Mouse (Mus musculus) MEL (cell line): ENCODE results near the gene Acot13. TPM values are rescaled to one million over a fixed set of nuclear protein-coding genes. Genes with fewer than 3 reads are reported as not detected.

Experiments
- DNase-seq: peaks from one replicate; pipeline ENCODE4 v3.0.0; 2011; ENCODE audit warnings: low read depth, low spot score
- H3K27ac ChIP-seq: 2 replicates; pipeline ENCODE4 v1.5.1; 2012; ENCODE audit warnings: low read depth, mild to moderate bottlenecking, control low read depth, low read length, moderate library complexity; ENCODE audit not compliant: control insufficient read depth
- H3K27me3 ChIP-seq, 2 experiments: fragments of 150-350 bp in 1 of 2; sonication (generic) in 1 of 2; 2 replicates each; pipeline ENCODE4 v1.6.1; 2012; ENCODE audit warnings: low read length in 2 of 2, mild to moderate bottlenecking in 2 of 2, improper control_type of control experiment in 1 of 2, moderate library complexity in 1 of 2; ENCODE audit not compliant: insufficient read depth in 2 of 2, control insufficient read depth in 1 of 2
- H3K36me3 ChIP-seq, 2 experiments: 2 replicates each; pipeline ENCODE4 v1.6.1; 2012 to 2014; ENCODE audit warnings: low read length in 2 of 2, improper control_type of control experiment in 1 of 2, inconsistent platforms in 1 of 2, mild to moderate bottlenecking in 1 of 2; ENCODE audit not compliant: insufficient read depth in 2 of 2, control insufficient read depth in 1 of 2
- H3K4me1 ChIP-seq, 2 experiments: fragments of 150-350 bp in 1 of 2; sonication (generic) in 1 of 2; 2 replicates each; pipeline ENCODE4 v1.6.1; 2012; ENCODE audit warnings: low read length in 2 of 2, improper control_type of control experiment in 1 of 2, mild to moderate bottlenecking in 1 of 2; ENCODE audit not compliant: insufficient read depth in 2 of 2, control insufficient read depth in 1 of 2
- H3K4me3 ChIP-seq, 2 experiments: fragments of 150-350 bp in 1 of 2; sonication (generic) in 1 of 2; 2 replicates each; pipeline ENCODE4 v1.5.1; 2012; ENCODE audit warnings: low read depth in 2 of 2, low read length in 2 of 2, mild to moderate bottlenecking in 2 of 2, moderate library complexity in 2 of 2, control low read depth in 1 of 2, improper control_type of control experiment in 1 of 2; ENCODE audit not compliant: control insufficient read depth in 1 of 2, insufficient read depth in 1 of 2
- H3K79me2 ChIP-seq: 2 replicates; pipeline ENCODE4 v1.6.1; 2012; ENCODE audit warnings: mild to moderate bottlenecking, low read length, moderate library complexity; ENCODE audit not compliant: control insufficient read depth, poor library complexity, insufficient read depth
- H3K9ac ChIP-seq: 2 replicates; pipeline ENCODE4 v1.6.1; 2012; ENCODE audit warnings: low read depth, mild to moderate bottlenecking, control low read depth, low read length, moderate library complexity; ENCODE audit not compliant: control insufficient read depth, poor library complexity, severe bottlenecking
- H3K9me3 ChIP-seq: fragments of 150-350 bp; sonication (generic); replicated peaks from 2 replicates; pipeline ENCODE4 v1.6.1; 2012; ENCODE audit warnings: mild to moderate bottlenecking, low read length, improper control_type of control experiment, moderate library complexity; ENCODE audit not compliant: insufficient read depth
- BHLHE40 ChIP-seq: IDR thresholded peaks from 2 replicates; pipeline ENCODE4 v1.6.1; 2012; ENCODE audit warnings: low read depth, mild to moderate bottlenecking, inconsistent platforms, low read length, improper control_type of control experiment, borderline replicate concordance
- CHD1 ChIP-seq: IDR thresholded peaks from 2 replicates; pipeline ENCODE4 v1.6.1; 2012; ENCODE audit warnings: low read depth, mild to moderate bottlenecking, inconsistent platforms, low read length, improper control_type of control experiment
- CTCF ChIP-seq, 3 experiments: IDR thresholded peaks in 2 of 3; conservative IDR thresholded peaks in 1 of 3; 2 replicates each; pipeline ENCODE4 v1.5.1; 2011 to 2012; ENCODE audit warnings: low read length in 3 of 3, low read depth in 2 of 3, mild to moderate bottlenecking in 2 of 3, improper control_type of control experiment in 1 of 3, inconsistent platforms in 1 of 3, mixed read lengths in 1 of 3, moderate library complexity in 1 of 3; ENCODE audit not compliant: control insufficient read depth in 1 of 3, insufficient read depth in 1 of 3, poor library complexity in 1 of 3, severe bottlenecking in 1 of 3
- E2F4 ChIP-seq: IDR thresholded peaks from 2 replicates; pipeline ENCODE4 v1.6.1; 2011; ENCODE audit warnings: low read depth, low read length, improper control_type of control experiment, borderline replicate concordance
- ELF1 ChIP-seq: IDR thresholded peaks from 2 replicates; pipeline ENCODE4 v1.6.1; 2014; ENCODE audit warnings: low read depth, mild to moderate bottlenecking, inconsistent platforms, low read length, improper control_type of control experiment, moderate library complexity
- EP300 ChIP-seq, 2 experiments: IDR thresholded peaks; 2 replicates each; pipeline ENCODE4 v1.6.1; 2011; ENCODE audit warnings: improper control_type of control experiment in 2 of 2, low read length in 2 of 2, low read depth in 1 of 2, mild to moderate bottlenecking in 1 of 2
- ETS1 ChIP-seq: IDR thresholded peaks from 2 replicates; pipeline ENCODE4 v1.6.1; 2012; ENCODE audit warnings: low read depth, mild to moderate bottlenecking, inconsistent platforms, low read length, improper control_type of control experiment, moderate library complexity
- GABPA ChIP-seq: IDR thresholded peaks from 2 replicates; pipeline ENCODE4 v1.6.1; 2012; ENCODE audit warnings: low read depth, mild to moderate bottlenecking, inconsistent platforms, low read length, improper control_type of control experiment, moderate library complexity
- GATA1 ChIP-seq: IDR thresholded peaks from 2 replicates; pipeline ENCODE4 v1.6.1; 2011; ENCODE audit warnings: low read depth, low read length, improper control_type of control experiment
- JUND ChIP-seq: IDR thresholded peaks from 2 replicates; pipeline ENCODE4 v1.6.1; 2011; ENCODE audit warnings: low read depth, mild to moderate bottlenecking, improper control_type of control experiment, low read length
- KAT2A ChIP-seq: conservative IDR thresholded peaks from 2 replicates; pipeline ENCODE4 v1.6.1; 2012; ENCODE audit warnings: low read depth, low read length, improper control_type of control experiment, inconsistent platforms
- MAFK ChIP-seq: IDR thresholded peaks from 2 replicates; pipeline ENCODE4 v1.6.1; 2011; ENCODE audit warnings: low read depth, mild to moderate bottlenecking, low read length, improper control_type of control experiment, borderline replicate concordance
- MAX ChIP-seq: IDR thresholded peaks from 2 replicates; pipeline ENCODE4 v1.6.1; 2011; ENCODE audit warnings: low read length, improper control_type of control experiment
- MAZ ChIP-seq: IDR thresholded peaks from 2 replicates; pipeline ENCODE4 v1.6.1; 2012; ENCODE audit warnings: low read depth, mild to moderate bottlenecking, inconsistent platforms, low read length, improper control_type of control experiment
- MEF2A ChIP-seq: IDR thresholded peaks from 2 replicates; pipeline ENCODE4 v1.6.1; 2014; ENCODE audit warnings: low read depth, mild to moderate bottlenecking, inconsistent platforms, low read length, improper control_type of control experiment; ENCODE audit not compliant: poor library complexity, insufficient replicate concordance, severe bottlenecking; ENCODE audit errors: extremely low read depth
- MXI1 ChIP-seq: IDR thresholded peaks from 2 replicates; pipeline ENCODE4 v1.6.1; 2011; ENCODE audit warnings: mild to moderate bottlenecking, low read depth, low read length, improper control_type of control experiment
- MYC ChIP-seq: IDR thresholded peaks from 2 replicates; pipeline ENCODE4 v1.6.1; 2011; ENCODE audit warnings: low read depth, mild to moderate bottlenecking, low read length, improper control_type of control experiment, moderate library complexity
- NELFE ChIP-seq: IDR thresholded peaks from 2 replicates; pipeline ENCODE4 v1.6.1; 2011; ENCODE audit warnings: low read depth, low read length, improper control_type of control experiment
- NRF1 ChIP-seq: IDR thresholded peaks from 2 replicates; pipeline ENCODE4 v1.6.1; 2014; ENCODE audit warnings: low read depth, mild to moderate bottlenecking, inconsistent platforms, low read length, improper control_type of control experiment, moderate library complexity; ENCODE audit not compliant: poor library complexity, insufficient read depth, severe bottlenecking
- POLR2A ChIP-seq, 2 experiments: IDR thresholded peaks; 2 replicates each; pipeline ENCODE4 v1.6.1; 2011 to 2012; ENCODE audit warnings: low read length in 2 of 2, mild to moderate bottlenecking in 2 of 2, control low read depth in 1 of 2, improper control_type of control experiment in 1 of 2, low read depth in 1 of 2, moderate library complexity in 1 of 2; ENCODE audit not compliant: control insufficient read depth in 1 of 2, insufficient read depth in 1 of 2, poor library complexity in 1 of 2
- POLR2AphosphoS2 ChIP-seq: IDR thresholded peaks from 2 replicates; pipeline ENCODE4 v1.6.1; 2011; ENCODE audit warnings: low read length, improper control_type of control experiment
- RAD21 ChIP-seq: IDR thresholded peaks from 2 replicates; pipeline ENCODE4 v1.6.1; 2011; ENCODE audit warnings: mild to moderate bottlenecking, low read depth, low read length, improper control_type of control experiment
- RCOR1 ChIP-seq: IDR thresholded peaks from 2 replicates; pipeline ENCODE4 v1.6.1; 2012; ENCODE audit warnings: low read depth, mild to moderate bottlenecking, inconsistent platforms, low read length, improper control_type of control experiment
- SIN3A ChIP-seq: IDR thresholded peaks from 2 replicates; pipeline ENCODE4 v1.6.1; 2012; ENCODE audit warnings: low read length, improper control_type of control experiment, inconsistent platforms
- SMC3 ChIP-seq: IDR thresholded peaks from 2 replicates; pipeline ENCODE4 v1.6.1; 2011; ENCODE audit warnings: low read depth, low read length, improper control_type of control experiment
- TBP ChIP-seq: IDR thresholded peaks from 2 replicates; pipeline ENCODE4 v1.8.0; 2011; ENCODE audit warnings: low read depth, low read length, improper control_type of control experiment
- TCF12 ChIP-seq: IDR thresholded peaks from 2 replicates; pipeline ENCODE4 v1.6.1; 2014; ENCODE audit warnings: low read depth, mild to moderate bottlenecking, inconsistent platforms, low read length, improper control_type of control experiment, moderate library complexity
- USF2 ChIP-seq, 2 experiments: IDR thresholded peaks; 2 replicates each; pipeline ENCODE4 v1.6.1; 2011 to 2012; ENCODE audit warnings: improper control_type of control experiment in 2 of 2, low read length in 2 of 2, borderline replicate concordance in 1 of 2, inconsistent platforms in 1 of 2, low read depth in 1 of 2, mild to moderate bottlenecking in 1 of 2; ENCODE audit not compliant: insufficient read depth in 1 of 2
- ZC3H11A ChIP-seq: IDR thresholded peaks from 2 replicates; pipeline ENCODE4 v1.6.1; 2012; ENCODE audit warnings: low read depth, mild to moderate bottlenecking, inconsistent platforms, low read length, improper control_type of control experiment
- ZKSCAN1 ChIP-seq: IDR thresholded peaks from 2 replicates; pipeline ENCODE4 v1.6.1; 2012; ENCODE audit warnings: low read depth, mild to moderate bottlenecking, inconsistent platforms, low read length, improper control_type of control experiment, moderate library complexity
- ZMIZ1 ChIP-seq: IDR thresholded peaks from 2 replicates; pipeline ENCODE4 v1.6.1; 2012; ENCODE audit warnings: low read depth, mild to moderate bottlenecking, inconsistent platforms, low read length, improper control_type of control experiment, moderate library complexity
- ZNF384 ChIP-seq: IDR thresholded peaks from 2 replicates; pipeline ENCODE4 v1.6.1; 2012; ENCODE audit warnings: low read depth, mild to moderate bottlenecking, inconsistent platforms, low read length, improper control_type of control experiment
- polyA plus RNA-seq, 2 experiments: library from polyadenylated mRNA; stranded (reverse) in 1 of 2; unstranded in 1 of 2; fragments of >175 nt in 1 of 2; fragments of >200 nt in 1 of 2; gene quantifications; 2 replicates each; pipeline versions ENCODE4 v1.2.1 to v1.2.4; 2012; ENCODE audit warnings: low replicate concordance in 2 of 2, low read depth in 1 of 2; ENCODE audit not compliant: insufficient read length in 2 of 2, insufficient read depth in 1 of 2, missing spikeins in 1 of 2
- total RNA-seq: library from RNA; depleted of rRNA; stranded (reverse); fragments of 300-350 nt; gene quantifications from 2 replicates; pipeline ENCODE4 v1.2.3, GENCODE M21; 2012

Acot13 gene
- total and polyA plus RNA-seq, 3 experiments = 51.8 to 57.3 TPM; not detected in 1

DNA sequence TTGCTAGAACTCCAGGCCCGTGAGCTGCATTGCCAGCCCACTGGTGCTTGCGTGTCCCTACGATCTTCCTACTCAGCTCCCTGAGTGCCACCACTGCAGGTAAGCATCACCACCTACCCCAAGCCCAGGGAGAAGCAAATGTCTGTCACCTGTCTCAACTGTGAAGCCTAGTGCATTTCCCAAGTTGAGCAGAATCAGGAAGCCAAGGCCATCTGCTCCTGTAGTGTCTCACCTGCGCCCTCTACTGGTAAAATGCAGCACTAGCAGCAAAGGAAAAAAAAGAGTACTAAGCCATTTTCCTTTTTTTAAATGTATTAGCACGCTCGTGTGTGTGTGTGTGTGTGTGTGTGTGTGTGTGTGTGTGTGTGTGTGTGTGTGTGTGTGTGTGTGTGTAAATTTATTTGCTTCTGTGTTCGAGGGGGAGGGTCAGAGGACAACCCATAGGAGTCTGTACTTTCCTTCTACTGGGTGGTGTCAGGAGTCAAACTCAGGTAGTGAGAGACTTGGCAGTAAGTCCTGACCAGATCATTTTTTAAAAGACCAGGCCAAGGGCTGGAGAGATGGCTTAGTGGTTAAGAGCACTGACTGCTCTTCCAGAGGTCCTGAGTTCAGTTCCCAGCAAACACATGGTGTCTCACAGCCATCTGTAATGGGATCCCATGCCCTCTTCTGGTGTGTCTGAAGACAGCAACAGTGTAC, 55.0 kb downstream of the Acot13 start:
- H3K4me3 ChIP-seq = peak overlapping the region; percentile 27 to 50; a peak in 3 of 4 replicates
- TF ChIP-seq CTCF (IDR thresholded peaks at IDR 0.05 in 2 of 3, conservative IDR thresholded peaks at IDR 0.05 in 1 of 3; ENCODE audit: control insufficient read depth in 1 of 3, insufficient read depth in 1 of 3, low read depth in 2 of 3, low read length in 3 of 3, poor library complexity in 1 of 3, severe bottlenecking in 1 of 3) (peak; percentile 80 to 93 (median 88)), NELFE (no peak), EP300 (IDR thresholded peaks at IDR 0.05; ENCODE audit: low read depth in 1 of 2, low read length in 2 of 2) (no peak), ELF1 (0 out of 2 replicates have a peak, but pooled peaks have one; percentile 47), ZMIZ1 (no peak), SIN3A (peak; percentile 20; the same call in 1 of the 2 replicates), NRF1 (no peak), BHLHE40 (no peak), TBP (peak; percentile 94), JUND (no peak), RCOR1 (no peak), ZNF384 (peak; percentile 90), GATA1 (no peak), POLR2A (IDR thresholded peaks at IDR 0.05; ENCODE audit: control insufficient read depth in 1 of 2, insufficient read depth in 1 of 2, low read depth in 1 of 2, low read length in 2 of 2, poor library complexity in 1 of 2) (no peak), MAZ (no peak), POLR2AphosphoS2 (no peak), E2F4 (no peak), ZC3H11A (peak; percentile 67), SMC3 (peak; percentile 86), GABPA (no peak), MXI1 (no peak), MAX (no peak), USF2 (IDR thresholded peaks at IDR 0.05; ENCODE audit: borderline replicate concordance in 1 of 2, insufficient read depth in 1 of 2, low read depth in 1 of 2, low read length in 2 of 2) (no peak), MYC (peak; percentile 37; the same call in 1 of the 2 replicates), KAT2A (no peak), ZKSCAN1 (no peak), RAD21 (peak; percentile 75), ETS1 (no peak), MEF2A (no peak), MAFK (no peak), TCF12 (no peak), CHD1 (no peak)
- H3K9me3 ChIP-seq = no peaks in the 10 kb centered on the region
- H3K9ac ChIP-seq = peak overlapping the region; percentile 53
- peak; percentile 87 for DNase-seq
- H3K79me2 ChIP-seq = no peaks in the 10 kb centered on the region
- H3K36me3 ChIP-seq = no peaks in the 10 kb centered on the region
- H3K27me3 ChIP-seq = no peaks in the 10 kb centered on the region; a peak in 1 of 4 replicates
- no peaks in the 10 kb centered on the region; a peak in 1 of 4 replicates for H3K4me1 ChIP-seq
- no peak overlapping the region for H3K27ac ChIP-seq
